Mouse (Mus musculus): ENCODE measurements around the gene Cldn20.
A peak's percentile ranks its signal among the peaks of the same experiment; 100 is the strongest.

Gene Cldn20

GRCm38 (mm10) chr17:3529523-3529922 lies 2.8 kb upstream of the Cldn20 start:
- DNase-seq (ENCODE audit: low read depth) = no peak

- DNase-seq (ENCODE audit: low read depth) = no peak
Observed at GRCm38 (mm10) chr17:3530549-3530948, 1.8 kb upstream of the Cldn20 start.

- no peak for DNase-seq (ENCODE audit: low read depth)
Observed at GRCm38 (mm10) chr17:3531641-3532040, 713 bp upstream of the Cldn20 start.

- DNase-seq (ENCODE audit: low read depth) = peak; percentile 53
Observed at GRCm38 (mm10) chr17:3533425-3533824, 1.1 kb downstream of the Cldn20 start.

- DNase-seq (ENCODE audit: low read depth) = no peak
Observed at GRCm38 (mm10) chr17:3540304-3540703, 8.0 kb downstream of the Cldn20 start.

GRCm38 (mm10) chr17:3541033-3541432 lies 8.7 kb downstream of the Cldn20 start:
- DNase-seq (ENCODE audit: low read depth) = no peak

GRCm38 (mm10) chr17:3547725-3548124 lies 15.4 kb downstream of the Cldn20 start:
- DNase-seq (ENCODE audit: low read depth) = no peak

GRCm38 (mm10) chr17:3556251-3556650 lies 23.9 kb downstream of the Cldn20 start:
- DNase-seq (ENCODE audit: low read depth) = peak; percentile 13

GRCm38 (mm10) chr17:3557331-3558311 lies 25.3 kb downstream of the Cldn20 start, which contains the start of gene Tfb1m:
TSS of gene Tfb1m (minus strand) at chr17:3557781.
- peak; percentile 99 for DNase-seq (ENCODE audit: low read depth)

- no peak for DNase-seq (ENCODE audit: low read depth)
Observed at GRCm38 (mm10) chr17:3558356-3558870, 26.1 kb downstream of the Cldn20 start.

- peak; percentile 56 for DNase-seq (ENCODE audit: low read depth)
Observed at GRCm38 (mm10) chr17:3560534-3560933, 28.2 kb downstream of the Cldn20 start.

GRCm38 (mm10) chr17:3562405-3562804 lies 30.1 kb downstream of the Cldn20 start:
- DNase-seq (ENCODE audit: low read depth) = peak; percentile 43

GRCm38 (mm10) chr17:3570876-3571275 lies 38.5 kb downstream of the Cldn20 start:
- DNase-seq (ENCODE audit: low read depth) = peak; percentile 57
